Mouse (Mus musculus): Measurements from ENCODE around the gene Gm11214.

The Gm11214 gene

DNA sequence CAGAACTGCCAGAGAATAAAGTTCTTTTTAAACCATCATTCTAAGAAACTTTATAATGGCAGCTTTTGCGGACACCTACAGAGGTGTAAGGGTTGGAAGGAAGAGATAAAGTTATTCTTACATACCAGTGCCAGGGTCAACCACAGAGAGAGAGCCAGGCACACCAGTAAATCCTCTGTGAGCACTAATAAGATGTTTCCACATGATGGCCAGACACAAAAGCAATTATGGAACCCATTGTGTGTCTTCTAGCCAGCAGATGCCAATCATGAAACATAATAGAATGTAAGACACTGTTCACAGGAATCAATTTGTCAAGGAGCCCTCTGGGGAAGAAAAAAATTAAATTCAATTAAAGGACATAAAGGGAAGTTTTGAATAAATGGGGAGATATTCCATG lies 1.8 kb downstream of the Gm11214 start:
- no peak for DNase-seq (ENCODE audit: low spot score)

DNA sequence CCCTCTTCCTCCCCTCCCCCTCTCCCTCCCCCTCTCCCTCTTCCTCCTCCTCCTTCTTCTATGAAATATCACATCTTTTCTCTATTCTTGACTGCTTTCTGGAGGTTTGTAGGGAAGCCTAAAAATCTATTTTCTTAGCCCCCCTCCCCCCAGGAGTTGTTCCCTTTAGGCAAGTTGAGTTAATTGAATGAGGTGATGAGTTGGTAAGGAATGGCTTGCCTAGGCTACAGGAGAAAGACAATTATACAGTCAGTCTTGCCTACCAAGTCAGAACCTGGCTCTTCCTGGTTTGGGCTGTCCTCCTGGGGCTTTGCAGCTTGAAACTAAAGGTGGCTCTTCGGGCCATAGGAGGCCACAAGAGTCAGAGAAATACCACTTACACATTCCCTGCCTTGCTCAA lies 3.4 kb downstream of the Gm11214 start:
- DNase-seq (ENCODE audit: low spot score): no peak

DNA sequence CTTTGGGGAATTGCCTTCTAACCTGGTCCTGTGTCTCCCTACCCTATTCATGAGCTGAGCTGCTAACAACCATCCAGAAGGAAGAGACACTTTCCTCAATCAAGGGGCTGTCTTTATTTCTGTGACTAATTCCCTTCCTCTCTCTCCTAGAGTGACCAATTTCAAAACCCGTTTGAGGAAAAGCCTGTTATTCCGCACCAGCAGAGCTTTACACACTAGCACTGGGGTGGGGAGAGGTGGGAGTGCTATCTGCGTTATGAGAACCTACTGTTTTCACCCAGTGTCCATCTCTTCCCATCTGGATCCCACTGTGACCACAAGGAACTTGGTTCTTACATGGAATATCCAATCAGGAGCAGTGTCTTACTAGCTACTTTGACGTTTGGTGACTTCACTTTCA lies 4.1 kb downstream of the Gm11214 start:
- no peak for DNase-seq (ENCODE audit: low spot score)

DNA sequence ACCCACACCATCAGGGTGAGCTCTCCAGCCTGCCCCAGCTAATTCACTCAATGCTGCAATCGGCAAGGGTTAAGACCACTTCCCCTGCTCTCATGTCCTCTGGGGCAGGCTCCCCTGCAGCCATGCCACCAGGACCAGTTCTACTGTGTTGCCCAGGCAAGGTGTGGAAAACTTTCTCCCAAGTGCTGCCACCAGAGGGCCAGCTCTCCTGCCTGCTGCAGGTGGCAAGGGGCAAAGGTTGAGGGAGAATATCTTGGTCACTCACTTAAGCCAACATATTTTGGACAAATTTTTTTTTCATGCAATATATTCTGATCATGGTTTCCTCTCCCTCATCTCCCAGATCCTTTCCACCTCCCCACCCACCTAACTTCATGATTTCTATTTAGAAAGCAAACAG lies 8.8 kb downstream of the Gm11214 start:
- no peak for DNase-seq (ENCODE audit: low spot score)

DNA sequence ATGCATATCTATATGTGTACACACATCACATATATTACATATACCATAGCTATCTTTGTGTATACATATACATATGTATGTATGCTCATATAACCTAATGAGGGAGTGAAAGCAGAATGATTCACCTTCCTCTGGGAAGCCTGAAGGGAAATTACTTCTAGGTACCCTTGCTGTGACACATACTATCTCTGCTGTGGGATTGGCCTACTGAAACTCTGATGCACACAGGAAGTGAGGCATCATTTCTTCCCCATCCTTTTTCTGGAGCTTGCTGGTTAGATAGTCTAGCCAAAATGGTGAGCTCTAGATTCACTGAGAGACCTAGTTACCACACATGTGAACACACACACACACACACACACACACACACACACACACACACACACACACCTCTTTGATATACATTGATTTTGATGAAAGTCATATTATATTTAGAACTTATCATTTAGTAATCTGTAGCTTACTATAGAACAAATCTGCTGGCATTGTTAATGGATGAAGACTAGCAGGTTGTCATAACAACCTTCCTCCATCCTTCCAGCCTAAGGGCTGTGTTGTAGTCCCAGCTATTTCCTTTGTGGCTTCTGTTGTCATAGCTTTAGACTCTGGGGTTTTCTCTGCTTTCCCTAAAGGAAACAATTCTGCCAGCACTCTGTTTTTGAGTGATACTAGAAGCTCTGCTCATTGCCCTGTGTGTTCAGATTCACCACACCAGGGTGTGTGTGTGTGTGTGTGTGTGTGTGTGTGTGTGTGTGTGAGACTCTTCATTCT lies 19.0 kb downstream of the Gm11214 start:
- no peak for DNase-seq (ENCODE audit: low spot score)

DNA sequence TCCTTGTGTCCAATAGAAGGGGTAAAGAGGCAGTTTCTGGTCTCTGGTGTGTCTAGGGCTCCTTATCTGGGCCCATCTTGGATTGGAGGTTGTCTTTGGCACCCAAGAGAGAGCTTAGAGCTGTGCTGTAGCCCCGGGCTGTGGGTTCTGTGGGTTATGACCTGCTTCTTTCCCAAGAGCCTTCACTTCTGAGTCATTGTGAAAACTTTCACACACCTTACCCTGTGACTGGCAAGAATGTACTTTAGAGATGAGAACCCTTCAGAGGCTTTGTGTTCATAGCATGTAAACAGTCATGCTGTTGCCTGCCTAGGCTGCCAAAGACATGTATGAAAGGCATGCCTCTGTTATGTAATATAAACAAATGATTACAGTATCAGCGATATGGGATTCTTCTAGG lies 23.3 kb downstream of the Gm11214 start:
- no peak for DNase-seq (ENCODE audit: low spot score)

DNA sequence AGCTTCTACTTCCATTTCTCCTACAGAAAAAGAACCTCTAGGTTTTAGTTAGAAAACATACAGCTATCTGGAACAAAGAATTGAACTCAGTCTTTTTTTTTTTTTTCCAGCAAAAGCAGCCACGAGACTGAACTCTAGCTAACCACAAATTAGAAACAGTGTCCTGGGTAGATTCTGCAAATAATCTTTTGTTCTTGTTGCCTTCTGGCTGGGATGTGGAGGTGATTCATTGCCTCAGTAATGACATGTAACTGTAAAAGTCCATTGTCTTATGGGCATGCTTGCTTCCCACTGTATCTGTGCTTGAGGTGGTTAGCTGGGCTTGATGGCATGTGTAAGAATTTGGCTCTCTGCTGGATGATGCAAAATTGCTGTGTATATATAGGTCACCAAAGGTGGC lies 24.6 kb downstream of the Gm11214 start:
- DNase-seq (ENCODE audit: low spot score): no peak

DNA sequence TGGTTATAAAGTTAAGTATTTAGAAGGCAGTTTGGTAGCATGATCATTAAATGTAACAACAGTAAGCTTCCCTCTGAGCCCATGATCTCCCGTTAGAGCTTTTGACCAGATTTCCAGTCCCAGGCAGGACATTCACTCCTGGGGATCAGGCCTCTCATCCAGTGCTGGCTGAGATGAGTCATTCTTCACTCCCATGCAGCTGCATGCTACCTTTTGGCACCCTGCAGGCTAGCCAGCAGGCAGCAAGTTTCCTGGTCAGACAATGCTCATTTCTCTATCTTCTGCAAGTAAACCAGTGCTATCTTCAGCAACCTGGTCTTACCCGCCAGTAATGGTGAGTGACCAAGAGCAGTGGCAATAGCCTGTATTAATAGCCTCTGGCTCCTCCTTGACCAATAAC lies 30.0 kb downstream of the Gm11214 start:
- no peak for DNase-seq (ENCODE audit: low spot score)

DNA sequence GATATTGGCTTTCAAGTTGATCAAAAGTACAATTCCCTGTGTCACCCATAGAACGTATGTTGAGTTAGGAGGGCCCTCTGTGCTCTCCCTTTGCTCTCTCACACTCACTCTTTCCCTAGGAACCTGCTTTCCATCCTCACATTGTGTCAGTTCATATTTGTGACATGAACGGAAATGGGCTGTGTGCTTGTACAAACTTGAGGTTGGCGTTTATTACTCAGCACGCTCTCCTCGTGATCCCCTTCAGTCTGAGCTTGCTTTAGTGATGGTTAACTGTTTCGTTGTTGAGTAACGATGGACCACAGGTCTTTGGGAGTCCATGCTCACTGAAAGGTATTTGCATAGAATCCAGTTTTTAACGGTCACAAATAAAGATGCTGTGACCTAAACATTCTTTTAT lies 36.1 kb downstream of the Gm11214 start:
- no peak for DNase-seq (ENCODE audit: low spot score)

DNA sequence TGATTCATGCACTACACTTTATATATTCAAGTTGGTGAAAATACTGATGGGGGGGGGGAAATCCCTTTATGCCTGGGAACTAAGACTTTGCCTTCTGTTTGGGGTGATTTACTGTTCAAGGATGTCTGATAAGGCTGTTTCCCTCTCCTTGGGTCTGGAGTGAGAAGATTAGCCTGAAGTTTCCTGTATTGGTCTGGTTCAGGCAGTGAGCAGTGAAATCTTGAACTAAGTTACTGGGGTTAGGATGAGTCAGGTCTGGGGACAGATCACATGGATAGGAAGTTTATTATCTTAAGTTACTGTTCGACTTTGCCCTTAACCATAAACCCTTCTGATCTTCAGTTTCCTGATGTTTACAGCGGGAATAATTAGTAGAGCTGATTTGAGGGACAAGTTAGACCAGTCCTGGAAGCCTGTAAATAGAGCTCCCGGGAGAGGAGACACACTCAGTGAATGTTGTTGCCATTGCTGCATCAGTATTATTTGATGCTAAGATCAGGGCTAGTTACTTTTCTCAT lies 37.6 kb downstream of the Gm11214 start:
- no peak for DNase-seq (ENCODE audit: low spot score)

DNA sequence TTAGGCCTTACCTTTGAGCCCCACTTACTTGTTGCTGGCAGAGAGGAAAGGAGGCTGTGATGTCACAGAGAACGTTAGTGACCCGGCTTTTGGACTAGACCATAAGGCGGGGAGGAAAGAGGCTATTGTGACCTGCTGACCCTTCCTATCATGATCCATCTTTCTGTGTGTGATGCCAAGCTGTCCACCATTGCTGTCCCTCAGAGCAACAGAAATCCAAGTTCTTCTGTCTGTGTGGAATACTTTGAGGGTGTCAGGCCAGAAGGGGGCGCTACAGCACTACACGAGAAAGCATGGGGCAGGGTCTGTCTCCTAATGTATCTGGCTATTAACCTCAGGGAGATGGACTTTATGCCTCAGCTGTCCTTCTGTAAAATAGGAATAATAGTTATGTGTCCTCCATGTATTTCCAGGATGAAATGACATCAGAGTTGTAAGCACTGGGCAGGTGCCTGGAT lies 40.8 kb downstream of the Gm11214 start, which contains the start of gene Tex48:
TSS of gene Tex48 (minus strand) at position 51 of the 458 bp plus-strand sequence.
- DNase-seq (ENCODE audit: low spot score): no peak

DNA sequence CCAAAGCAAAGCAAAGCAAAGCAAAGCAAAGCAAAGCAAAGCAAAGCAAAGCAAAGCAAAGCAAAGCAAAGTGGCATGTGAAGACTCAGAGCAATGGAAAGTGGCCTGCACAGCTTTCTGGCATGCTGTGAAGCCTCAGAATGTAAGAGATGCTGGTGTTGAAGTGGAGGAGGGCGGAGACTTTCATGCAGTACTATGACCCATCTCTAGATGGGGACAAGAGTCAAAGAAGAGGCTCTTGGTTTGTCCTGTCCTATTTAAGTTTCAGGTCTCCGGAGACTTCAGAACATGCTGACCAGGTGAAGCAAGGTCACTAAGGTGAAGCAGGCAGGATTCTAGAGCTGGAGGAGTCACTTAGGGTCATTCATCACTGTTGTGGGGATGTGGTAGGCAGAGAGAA lies 41.3 kb downstream of the Gm11214 start:
- no peak for DNase-seq (ENCODE audit: low spot score)

Data from layer of hippocampus, adult 9-10 months (tissue).